Mouse (Mus musculus) ES-Bruce4 (cell line): ENCODE measurements around the gene Ccl6.

Source experiments
- CTCF ChIP-seq: IDR thresholded peaks from one replicate; pipeline ENCODE4 v1.8.1; 2011; ENCODE audit warnings: low read depth, low read length
- POLR2A ChIP-seq: IDR thresholded peaks from one replicate; pipeline ENCODE4 v1.8.1; 2011; ENCODE audit warnings: low read length; ENCODE audit not compliant: insufficient read depth

DNA sequence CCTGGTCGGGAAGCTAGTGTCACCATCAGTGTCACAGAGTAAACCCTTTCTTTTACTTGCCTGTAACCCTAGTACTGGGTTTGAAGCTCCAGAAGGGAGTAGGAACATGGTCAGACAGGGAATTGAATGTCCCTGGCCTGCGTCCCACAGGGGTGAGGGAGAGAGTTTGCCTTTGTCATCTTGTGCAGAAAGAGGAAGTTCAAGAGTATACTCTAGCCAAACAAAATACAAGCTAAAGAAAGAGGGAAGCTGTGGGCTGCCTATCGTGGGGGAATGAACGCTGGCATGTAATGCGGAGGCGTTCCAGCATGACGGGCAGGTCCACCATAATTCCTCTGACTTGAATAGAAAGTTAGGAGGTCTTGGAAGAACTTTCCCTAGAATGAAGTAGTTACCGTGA is 20.7 kb downstream of the Ccl6 start:
- TF ChIP-seq POLR2A (no peak), CTCF (no peak)
